Mouse (Mus musculus): ENCODE measurements around the gene Ngly1. TPM values are rescaled to one million over a fixed set of nuclear protein-coding genes. Genes with fewer than 3 reads are reported as not detected.

The Ngly1 gene
- polyA plus RNA-seq (2014; fragmentation: Illumina TruSeq; extraction: RNeasy Lipid Tissue Mini Kit (QIAGEN cat#74804)), result 116 TPM

GRCm38 (mm10) chr14:16249171-16249874 lies at the start of gene Ngly1, which contains the start of gene Oxsm:
Ngly1 (plus strand) TSS chr14:16249280.
Oxsm (minus strand) TSS chr14:16249808.

Other genes with a start within 250 kb of the Ngly1 start
- 22.0 TPM for gene Oxsm, start 528 bp downstream of the Ngly1 start, polyA plus RNA-seq (2014; fragmentation: Illumina TruSeq; extraction: RNeasy Lipid Tissue Mini Kit (QIAGEN cat#74804))
- 416 TPM for gene Top2b, start 115.9 kb downstream of the Ngly1 start, polyA plus RNA-seq (2014; fragmentation: Illumina TruSeq; extraction: RNeasy Lipid Tissue Mini Kit (QIAGEN cat#74804))